Mouse (Mus musculus) liver, embryonic 14.5 days (tissue): Measurements from ENCODE around the gene Bcl2l2.

Source experiments
- CTCF ChIP-seq: IDR thresholded peaks from 2 replicates; pipeline ENCODE4 v1.5.1; 2016; ENCODE audit warnings: antibody characterized with exemption, low read depth, control low read depth
- EP300 ChIP-seq: IDR thresholded peaks from 2 replicates; pipeline ENCODE4 v1.6.1; 2016; ENCODE audit warnings: antibody characterized with exemption, low read depth

GRCm38 (mm10) chr14:54935904-54936830 is 53.0 kb downstream of the Bcl2l2 start, which contains the start of gene Cmtm5:
- TF ChIP-seq CTCF: no peak
- TF ChIP-seq EP300: no peak
